Mouse (Mus musculus): ENCODE data around the gene Calhm5. TPM values are rescaled to one million over a fixed set of nuclear protein-coding genes. Genes with fewer than 3 reads are reported as not detected.

Calhm5 gene
- polyA plus RNA-seq (2015; fragmentation: Nextera tagmentation; extraction: Ambion mirVana): 0.71 and 0.83 TPM in 2 replicates

DNA sequence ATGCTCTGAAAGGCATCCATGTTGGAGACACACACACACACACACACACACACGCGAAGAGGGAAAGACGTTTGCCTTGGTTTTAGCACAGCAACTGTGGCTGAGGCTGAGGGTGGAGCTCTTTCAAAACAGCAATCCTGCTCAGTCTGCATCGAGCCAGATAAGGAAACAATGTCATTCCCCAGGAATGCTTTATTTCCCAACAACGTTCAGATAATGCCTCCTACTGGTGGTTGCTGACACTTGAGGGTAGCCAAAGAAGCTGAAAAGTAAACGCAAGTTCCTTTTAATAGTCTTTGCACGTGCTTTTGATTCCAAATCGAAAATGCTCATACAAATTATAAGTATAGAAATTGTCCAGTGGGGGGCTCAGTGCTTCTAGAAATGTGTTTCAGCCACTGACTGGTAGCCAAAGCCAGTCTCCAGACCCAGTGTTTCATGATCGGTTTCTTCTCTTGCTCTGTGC lies at the start of gene Calhm5:
TSS of gene Calhm5 (minus strand) at position 102 of the 466 bp plus-strand sequence.
- Histone ChIP-seq H3K4me1 (replicated peaks) (no peaks in the 10 kb centered on the region), H3K4me2 (peak within 1 kb of the TSS; percentile 45), H3K27me3 (no peaks in the 10 kb centered on the region), H3K4me3 (peak within 1 kb of the TSS; percentile 21), H3K9ac (no peak within 1 kb of the TSS), H3K36me3 (no peaks in the 10 kb centered on the region), H3K9me3 (no peaks in the 10 kb centered on the region), H3K27ac (replicated peaks) (no peak within 1 kb of the TSS)
- ATAC-seq (ENCODE audit: low FRiP score, low read depth): peak; percentile 73; the same call in 1 of the 2 replicates
- 30% methylated on average over 9 of the region's 9 CpGs for WGBS

DNA sequence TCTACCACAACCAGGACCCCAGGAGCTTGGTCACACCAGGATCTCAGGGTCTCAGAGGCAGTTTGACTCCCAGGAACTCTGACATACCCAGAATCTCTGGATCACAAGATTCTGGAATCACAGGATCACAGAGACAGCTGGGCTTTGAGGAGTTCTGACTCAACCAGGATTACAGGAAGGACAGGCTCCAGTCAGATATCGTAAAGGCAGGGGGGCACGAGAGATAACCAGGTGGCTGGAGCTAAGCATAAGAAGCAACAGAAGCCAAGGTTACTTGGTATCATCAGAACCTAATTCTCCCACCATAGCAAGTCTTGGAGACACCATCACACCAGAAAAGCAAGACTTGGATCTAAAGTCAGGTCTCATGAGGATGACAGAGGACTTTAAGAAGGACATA lies 45.4 kb upstream of the Calhm5 start:
- Histone ChIP-seq H3K9me3 (no peaks in the 10 kb centered on the region), H3K27ac (replicated peaks) (no peak overlapping the region), H3K4me2 (no peak overlapping the region), H3K9ac (no peak overlapping the region), H3K27me3 (no peaks in the 10 kb centered on the region), H3K4me3 (no peak overlapping the region), H3K4me1 (replicated peaks) (no peaks in the 10 kb centered on the region), H3K36me3 (no peaks in the 10 kb centered on the region)
- WGBS: 91% methylated on average over 2 of the region's 2 CpGs
- no peak for ATAC-seq (ENCODE audit: low FRiP score, low read depth)

GRCm38 (mm10) chr10:34139768-34140167 lies 43.4 kb upstream of the Calhm5 start:
- no peak overlapping the region for H3K4me3 ChIP-seq
- WGBS: 75% methylated on average over 4 of the region's 4 CpGs
- H3K27ac ChIP-seq (replicated peaks): no peak overlapping the region
- H3K9ac ChIP-seq: no peak overlapping the region
- no peak overlapping the region for H3K4me2 ChIP-seq
- no peaks in the 10 kb centered on the region for H3K9me3 ChIP-seq
- no peaks in the 10 kb centered on the region for H3K36me3 ChIP-seq
- no peaks in the 10 kb centered on the region for H3K4me1 ChIP-seq (replicated peaks)
- H3K27me3 ChIP-seq: no peaks in the 10 kb centered on the region
- no peak for ATAC-seq (ENCODE audit: low FRiP score, low read depth)

GRCm38 (mm10) chr10:34138027-34138426 lies 41.7 kb upstream of the Calhm5 start:
- H3K27me3 ChIP-seq: no peaks in the 10 kb centered on the region
- WGBS: 68% methylated on average over 6 of the region's 6 CpGs
- H3K36me3 ChIP-seq: no peaks in the 10 kb centered on the region
- H3K4me3 ChIP-seq: no peak overlapping the region
- no peak for ATAC-seq (ENCODE audit: low FRiP score, low read depth)
- H3K4me2 ChIP-seq: no peak overlapping the region
- no peaks in the 10 kb centered on the region for H3K4me1 ChIP-seq (replicated peaks)
- no peaks in the 10 kb centered on the region for H3K9me3 ChIP-seq
- no peak overlapping the region for H3K27ac ChIP-seq (replicated peaks)
- H3K9ac ChIP-seq: no peak overlapping the region

DNA sequence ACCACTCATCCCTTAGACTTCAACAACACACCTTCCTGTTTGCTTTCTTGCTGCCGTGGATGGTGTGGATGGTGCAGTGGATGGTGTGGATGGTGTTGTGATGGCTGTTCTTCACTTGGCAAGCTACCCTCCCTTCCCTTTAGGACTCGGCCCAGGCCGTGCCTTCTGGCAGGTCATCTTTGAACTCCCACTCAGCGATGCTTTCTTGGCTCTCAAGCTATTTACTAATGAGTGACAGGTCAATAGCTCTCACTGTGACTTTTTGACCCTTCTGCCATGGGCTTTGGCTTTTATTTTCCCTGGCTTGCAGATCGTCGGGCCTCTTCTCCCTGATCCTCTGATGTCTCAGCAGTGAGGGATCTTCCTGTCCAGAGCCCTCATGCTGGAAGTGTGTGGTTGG lies 40.1 kb upstream of the Calhm5 start:
- no peaks in the 10 kb centered on the region for H3K9me3 ChIP-seq
- H3K4me1 ChIP-seq (replicated peaks): no peaks in the 10 kb centered on the region
- no peaks in the 10 kb centered on the region for H3K36me3 ChIP-seq
- ATAC-seq (ENCODE audit: low FRiP score, low read depth): no peak
- H3K27ac ChIP-seq (replicated peaks): no peak overlapping the region
- H3K4me2 ChIP-seq: no peak overlapping the region
- no peak overlapping the region for H3K4me3 ChIP-seq
- H3K9ac ChIP-seq: no peak overlapping the region
- H3K27me3 ChIP-seq: no peaks in the 10 kb centered on the region
- WGBS: 15% methylated on average over 6 of the region's 6 CpGs

DNA sequence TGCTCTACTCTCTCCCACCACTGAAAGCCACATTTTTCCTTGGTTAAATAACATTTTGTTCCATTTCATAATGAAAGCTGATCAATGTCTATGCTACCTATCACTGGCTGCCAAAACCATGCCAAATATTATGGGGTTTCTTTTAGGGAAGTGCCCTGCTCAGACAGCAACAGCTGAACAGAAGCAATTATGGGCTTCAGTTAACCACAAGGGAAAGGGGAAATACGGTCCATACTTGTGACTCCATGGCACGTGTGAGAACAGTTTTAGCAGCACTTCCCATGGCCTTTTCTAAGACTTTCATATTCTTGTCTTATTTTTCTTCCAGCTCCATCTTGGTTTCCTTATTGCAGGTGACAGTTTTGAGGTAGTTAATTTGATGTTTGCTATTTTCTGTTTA lies 35.0 kb upstream of the Calhm5 start:
- Histone ChIP-seq H3K36me3 (no peaks in the 10 kb centered on the region), H3K4me1 (replicated peaks) (0 out of 2 replicates have a peak, but pooled peaks cover 4% of the 10 kb centered on the region), H3K4me3 (no peak overlapping the region), H3K27me3 (no peaks in the 10 kb centered on the region), H3K4me2 (no peak overlapping the region), H3K27ac (replicated peaks) (no peak overlapping the region), H3K9me3 (no peaks in the 10 kb centered on the region), H3K9ac (no peak overlapping the region)
- 86% methylated on average over 2 of the region's 2 CpGs for WGBS
- no peak for ATAC-seq (ENCODE audit: low FRiP score, low read depth)

DNA sequence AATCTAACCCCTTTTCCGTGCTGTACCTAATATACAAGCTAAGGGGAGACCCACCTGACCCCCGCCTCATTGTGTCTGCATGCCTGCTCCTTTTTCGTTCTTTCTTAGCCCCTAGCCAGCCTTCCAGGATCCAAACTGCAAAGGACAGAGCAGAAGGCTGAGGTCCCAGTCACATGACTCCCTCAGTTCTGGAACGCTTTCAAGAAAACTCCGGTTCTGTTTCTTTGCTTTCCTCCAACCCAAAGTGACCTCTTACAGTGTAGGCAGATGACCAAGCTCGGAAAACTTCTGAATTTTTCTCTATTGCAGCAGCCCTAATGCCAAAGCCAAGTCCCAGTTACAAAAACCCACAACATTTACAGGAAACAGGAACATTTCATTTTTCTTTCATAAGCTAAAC lies 32.1 kb upstream of the Calhm5 start:
- no peak overlapping the region for H3K27ac ChIP-seq (replicated peaks)
- 88% methylated on average over 6 of the region's 6 CpGs for WGBS
- H3K36me3 ChIP-seq: no peaks in the 10 kb centered on the region
- no peak overlapping the region for H3K4me3 ChIP-seq
- ATAC-seq (ENCODE audit: low FRiP score, low read depth): no peak
- no peak overlapping the region for H3K9ac ChIP-seq
- H3K27me3 ChIP-seq: no peaks in the 10 kb centered on the region
- no peak overlapping the region for H3K4me2 ChIP-seq
- H3K9me3 ChIP-seq: no peaks in the 10 kb centered on the region
- 0 out of 2 replicates have a peak, but pooled peaks cover 4% of the 10 kb centered on the region for H3K4me1 ChIP-seq (replicated peaks)

DNA sequence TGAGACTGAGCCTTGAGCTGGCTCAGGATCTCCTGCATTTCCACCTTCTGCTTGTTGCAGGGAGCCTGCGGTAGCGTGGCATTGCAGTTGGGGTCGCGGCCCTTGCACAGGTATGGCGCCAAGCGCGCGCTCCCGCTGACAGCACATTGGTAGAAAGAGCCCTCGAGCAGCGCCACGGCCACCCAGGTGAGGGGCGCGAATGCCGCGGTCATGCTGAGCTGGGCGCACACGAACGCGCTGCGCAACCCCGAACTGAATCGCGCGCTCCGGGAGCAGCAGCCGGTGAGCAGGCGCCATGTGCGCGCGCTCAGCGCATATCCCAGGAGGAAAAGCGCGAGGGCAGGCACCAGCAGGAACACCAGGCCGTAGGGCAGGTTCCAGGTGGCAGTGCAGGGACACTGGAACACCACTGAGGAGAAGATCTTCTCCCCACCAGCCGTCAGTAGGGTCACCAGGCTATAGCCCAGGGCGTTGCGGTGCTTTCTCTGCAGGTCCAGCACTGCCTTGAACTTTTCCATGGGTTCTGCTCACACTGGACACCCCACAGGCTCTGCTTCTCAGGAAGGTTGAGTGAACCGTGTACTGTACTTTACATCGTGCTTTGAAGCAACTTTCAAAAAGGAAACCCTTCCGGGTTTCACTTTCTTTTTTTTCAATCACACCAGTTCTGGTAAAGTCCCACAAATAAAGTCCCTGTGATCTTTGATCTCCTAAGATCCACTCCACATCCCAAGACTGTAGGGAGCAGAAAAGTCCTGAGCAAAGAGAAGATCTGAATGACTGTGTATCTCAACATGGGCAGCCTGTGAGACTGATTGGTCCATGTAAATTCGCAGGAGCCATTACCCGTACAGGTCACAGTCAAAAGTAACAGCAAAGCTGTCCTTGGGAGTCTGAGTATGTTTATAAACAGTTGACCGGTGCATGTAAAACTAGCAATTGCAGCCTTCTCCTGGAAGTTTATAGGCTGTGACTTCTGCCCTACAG lies 31.4 kb upstream of the Calhm5 start, which contains the start of gene Calhm6:
TSS of gene Calhm6 (minus strand) at position 593 of the 987 bp plus-strand sequence.
- ATAC-seq (ENCODE audit: low FRiP score, low read depth): peak; percentile 91
- Histone ChIP-seq H3K36me3 (no peaks in the 10 kb centered on the region), H3K27ac (replicated peaks) (no peak within 1 kb of the TSS), H3K9me3 (no peaks in the 10 kb centered on the region), H3K9ac (peak within 1 kb of the TSS; percentile 42), H3K4me3 (peak within 1 kb of the TSS; percentile 59), H3K4me2 (peak within 1 kb of the TSS; percentile 82), H3K4me1 (replicated peaks) (0 out of 2 replicates have a peak, but pooled peaks cover 4% of the 10 kb centered on the region), H3K27me3 (no peaks in the 10 kb centered on the region)
- WGBS: 16% methylated on average over 44 of the region's 44 CpGs

- no peaks in the 10 kb centered on the region for H3K9me3 ChIP-seq
- ATAC-seq (ENCODE audit: low FRiP score, low read depth): no peak
- H3K36me3 ChIP-seq: no peaks in the 10 kb centered on the region
- no peak overlapping the region for H3K9ac ChIP-seq
- H3K4me1 ChIP-seq (replicated peaks): no peaks in the 10 kb centered on the region
- no peak overlapping the region for H3K27ac ChIP-seq (replicated peaks)
- no peak overlapping the region for H3K4me2 ChIP-seq
- WGBS: 84% methylated on average over 2 of the region's 2 CpGs
- H3K27me3 ChIP-seq: no peaks in the 10 kb centered on the region
- no peak overlapping the region for H3K4me3 ChIP-seq
These were observed 22.1 kb upstream of the Calhm5 start for GRCm38 (mm10) chr10:34118421-34118820.

DNA sequence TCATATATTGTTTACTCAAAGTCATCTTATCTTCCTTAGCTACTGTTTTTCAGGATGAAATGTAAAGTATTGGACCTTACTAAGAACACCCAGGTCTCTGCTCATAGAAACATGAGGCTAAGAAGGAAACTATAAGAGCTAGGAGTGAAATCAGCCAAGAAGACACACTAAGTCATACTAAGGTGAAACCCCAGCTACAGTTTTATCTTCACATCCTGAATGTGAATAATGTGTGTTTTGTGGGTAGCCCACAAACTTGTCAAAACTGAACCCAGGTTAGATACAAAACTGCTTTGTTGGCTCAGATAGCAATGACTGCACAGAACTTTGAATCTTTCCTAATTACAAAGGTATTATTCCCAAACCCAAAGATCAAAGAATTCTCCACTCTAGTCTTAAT lies 21.5 kb upstream of the Calhm5 start:
- Histone ChIP-seq H3K27me3 (no peaks in the 10 kb centered on the region), H3K4me1 (replicated peaks) (no peaks in the 10 kb centered on the region), H3K27ac (replicated peaks) (no peak overlapping the region), H3K9ac (no peak overlapping the region), H3K4me3 (no peak overlapping the region), H3K36me3 (no peaks in the 10 kb centered on the region), H3K9me3 (no peaks in the 10 kb centered on the region), H3K4me2 (no peak overlapping the region)
- no peak for ATAC-seq (ENCODE audit: low FRiP score, low read depth)

DNA sequence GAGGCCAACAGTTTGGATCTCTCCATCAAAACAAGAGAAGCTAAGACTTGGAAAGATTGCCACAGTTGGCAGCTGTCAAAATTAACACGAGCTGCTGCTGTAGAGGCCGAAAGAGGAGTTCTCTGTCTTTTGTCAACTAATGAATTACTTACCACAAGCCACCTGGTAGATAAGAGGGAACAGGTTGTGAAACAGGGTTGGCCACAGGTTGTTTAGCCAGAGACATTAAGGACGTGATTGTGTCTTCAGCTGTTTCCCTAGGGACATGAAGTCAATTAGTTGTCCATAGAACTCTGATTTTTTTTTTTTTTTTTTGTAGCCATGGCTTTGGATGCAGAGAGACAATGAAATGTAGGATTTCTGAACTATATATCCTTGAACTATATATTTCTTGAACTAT lies 20.8 kb upstream of the Calhm5 start:
- Histone ChIP-seq H3K4me1 (replicated peaks) (no peaks in the 10 kb centered on the region), H3K27me3 (no peaks in the 10 kb centered on the region), H3K4me3 (no peak overlapping the region), H3K27ac (replicated peaks) (no peak overlapping the region), H3K9me3 (no peaks in the 10 kb centered on the region), H3K4me2 (no peak overlapping the region), H3K36me3 (no peaks in the 10 kb centered on the region), H3K9ac (no peak overlapping the region)
- ATAC-seq (ENCODE audit: low FRiP score, low read depth): no peak
- WGBS: 76% methylated on average over 3 of the region's 3 CpGs

DNA sequence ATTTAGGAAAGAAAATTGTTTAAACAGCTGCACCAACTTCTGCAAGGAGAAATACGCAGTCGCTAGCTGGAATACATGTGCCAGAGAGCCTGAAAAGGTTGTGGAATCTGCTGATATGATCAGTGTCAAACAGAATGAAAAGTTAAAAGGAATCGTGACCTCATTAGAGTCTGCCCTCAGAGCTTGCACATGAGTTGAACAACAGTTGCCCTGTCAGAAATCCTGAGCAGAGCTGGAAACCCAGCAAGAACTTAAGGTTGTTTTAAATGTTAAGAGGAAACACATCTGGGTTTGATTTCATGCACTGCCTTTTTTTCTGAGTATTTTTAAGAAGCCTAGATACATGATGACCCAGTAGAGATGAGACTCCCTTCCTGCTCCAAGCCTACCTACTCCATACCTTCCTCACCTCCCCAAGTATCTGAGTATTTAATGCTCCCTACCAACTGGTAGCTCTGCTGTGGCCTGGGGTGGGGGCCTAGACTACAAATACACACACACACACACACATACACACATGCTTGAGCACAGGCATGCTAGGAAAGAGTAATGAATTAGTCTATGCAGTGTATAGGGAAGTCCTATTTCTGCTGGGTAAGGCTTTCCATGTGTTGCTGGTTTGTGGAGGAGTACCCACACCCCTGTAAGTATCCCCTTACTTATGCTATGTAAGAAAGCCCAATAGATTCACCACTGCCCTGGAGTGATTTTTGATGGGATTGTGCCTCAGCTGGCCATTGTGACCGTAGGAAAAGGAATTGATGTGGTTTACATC lies 15.8 kb upstream of the Calhm5 start:
- H3K27me3 ChIP-seq: no peaks in the 10 kb centered on the region
- no peaks in the 10 kb centered on the region for H3K36me3 ChIP-seq
- H3K4me3 ChIP-seq: no peak overlapping the region
- no peak for ATAC-seq (ENCODE audit: low FRiP score, low read depth)
- H3K9ac ChIP-seq: no peak overlapping the region
- no peaks in the 10 kb centered on the region for H3K4me1 ChIP-seq (replicated peaks)
- no peak overlapping the region for H3K27ac ChIP-seq (replicated peaks)
- no peak overlapping the region for H3K4me2 ChIP-seq
- 79% methylated on average over 4 of the region's 4 CpGs for WGBS
- H3K9me3 ChIP-seq: no peaks in the 10 kb centered on the region

Data from hindbrain, embryonic 15.5 days (tissue).